Mouse (Mus musculus) heart, embryonic 11.5 days (tissue): Measurements from ENCODE around the gene Tmem214. TPM values are rescaled to one million over a fixed set of nuclear protein-coding genes. Genes with fewer than 3 reads are reported as not detected.

Experiments used
- polyA plus RNA-seq: library from polyadenylated mRNA; unstranded; fragments of >200 nt; fragmentation: Nextera tagmentation; extraction: Ambion mirVana; gene quantifications from 2 replicates; pipeline ENCODE4 v1.2.1, GENCODE M21; 2014

The Tmem214 gene
- polyA plus RNA-seq, 1 experiment from 2014 or later: 48.2 TPM

Other genes starting within 250 kb of the Tmem214 start
- gene Slc35f6, start 220.1 kb upstream of the Tmem214 start, polyA plus RNA-seq: 21.6 and 22.9 TPM in 2 replicates
- 296 and 306 TPM in 2 replicates for gene Cenpa, start 201.2 kb upstream of the Tmem214 start, polyA plus RNA-seq
- 2.9 and 3.5 TPM in 2 replicates for gene Dpysl5, start 156.4 kb upstream of the Tmem214 start, polyA plus RNA-seq
- gene Mapre3, start 53.4 kb upstream of the Tmem214 start, polyA plus RNA-seq: 14.2 and 17.9 TPM in 2 replicates
- gene Agbl5, start 20.7 kb downstream of the Tmem214 start, polyA plus RNA-seq: 12.9 and 14.5 TPM in 2 replicates
- gene Ost4, start 39.8 kb downstream of the Tmem214 start, polyA plus RNA-seq: 445 and 470 TPM in 2 replicates
- gene Emilin1, start 45.4 kb downstream of the Tmem214 start, polyA plus RNA-seq: 90.5 and 123 TPM in 2 replicates
- gene Khk, start 53.4 kb downstream of the Tmem214 start, polyA plus RNA-seq: 10.1 and 11.3 TPM in 2 replicates
- 4.4 and 5.4 TPM in 2 replicates for gene Cgref1, start 77.6 kb downstream of the Tmem214 start, polyA plus RNA-seq
- gene Preb, start 92.3 kb downstream of the Tmem214 start, polyA plus RNA-seq: 69.1 and 70.2 TPM in 2 replicates
- 0.04 and 0.15 TPM in 2 replicates for gene Tcf23, start 100.7 kb downstream of the Tmem214 start, polyA plus RNA-seq
- gene Atraid, start 180.3 kb downstream of the Tmem214 start, polyA plus RNA-seq: 96.8 and 101 TPM in 2 replicates
- gene Slc5a6, start 180.9 kb downstream of the Tmem214 start, polyA plus RNA-seq: 5.4 and 7.1 TPM in 2 replicates
- 22.9 and 23.1 TPM in 2 replicates for gene Cad, start 186.8 kb downstream of the Tmem214 start, polyA plus RNA-seq
- not detected in 2 replicates for gene Dnajc5g, start 238.3 kb downstream of the Tmem214 start, polyA plus RNA-seq
- gene Slc30a3, start 240.2 kb downstream of the Tmem214 start, polyA plus RNA-seq: 0.47 and 0.48 TPM in 2 replicates
- gene Trim54, start 248.7 kb downstream of the Tmem214 start, polyA plus RNA-seq: 13.9 and 16.7 TPM in 2 replicates